Mouse (Mus musculus) neural tube, embryonic 13.5 days (tissue): ENCODE results near the gene Dhx30. TPM values are rescaled to one million over a fixed set of nuclear protein-coding genes. Genes with fewer than 3 reads are reported as not detected.

ENCODE experiments used
- ATAC-seq: fragments of 200-750 bp; cut with Nextera tagmentation; 2 replicates; pipeline ENCODE4 v1.8.0; 2017; ENCODE audit warnings: low read depth, mild to moderate bottlenecking, moderate TSS enrichment, moderate library complexity
- H3K27ac ChIP-seq: fragments of 300-500 bp; sonication (generic); replicated peaks from 2 replicates; pipeline ENCODE4 v1.5.1; 2015; ENCODE audit warnings: moderate library complexity, mild to moderate bottlenecking, inconsistent platforms
- H3K27me3 ChIP-seq: fragments of 300-500 bp; sonication (generic); 2 replicates; pipeline ENCODE4 v1.6.1; 2015; ENCODE audit warnings: mild to moderate bottlenecking, inconsistent platforms
- H3K36me3 ChIP-seq: fragments of 300-500 bp; sonication (generic); 2 replicates; pipeline ENCODE4 v1.6.1; 2015; ENCODE audit warnings: mild to moderate bottlenecking, inconsistent platforms
- H3K4me1 ChIP-seq: fragments of 300-500 bp; sonication (generic); replicated peaks from 2 replicates; pipeline ENCODE4 v1.6.1; 2015; ENCODE audit warnings: inconsistent platforms
- H3K4me2 ChIP-seq: fragments of 300-500 bp; sonication (generic); 2 replicates; pipeline ENCODE4 v1.6.1; 2015; ENCODE audit warnings: inconsistent platforms, mild to moderate bottlenecking, moderate library complexity
- H3K4me3 ChIP-seq: fragments of 300-500 bp; sonication (generic); 2 replicates; pipeline ENCODE4 v1.5.1; 2015; ENCODE audit warnings: mild to moderate bottlenecking, inconsistent platforms
- H3K9ac ChIP-seq: fragments of 300-500 bp; sonication (generic); 2 replicates; pipeline ENCODE4 v1.6.1; 2015; ENCODE audit warnings: moderate library complexity, mild to moderate bottlenecking, inconsistent platforms
- H3K9me3 ChIP-seq: fragments of 300-500 bp; sonication (generic); 2 replicates; pipeline ENCODE4 v1.6.1; 2016; ENCODE audit warnings: inconsistent platforms
- WGBS: fragments of 180-500 bp; shearing (Covaris S2); methylation state at CpG from one replicate; pipeline ENCODE4 v1.1.7; 2015; 5-methylcytosine and 5-hydroxymethylcytosine counted together
- polyA plus RNA-seq: library from polyadenylated mRNA; unstranded; fragments of >200 nt; fragmentation: Nextera tagmentation; extraction: Ambion mirVana; gene quantifications from 2 replicates; pipeline ENCODE4 v1.2.1, GENCODE M21; 2015

Gene Dhx30
- polyA plus RNA-seq, 1 experiment from 2014 or later, result 188 TPM

GRCm38 (mm10) chr9:110054781-110055180, 62.8 kb downstream of the Dhx30 start:
- Histone ChIP-seq H3K27me3 (no peaks in the 10 kb centered on the region), H3K27ac (peak overlapping the region; percentile 93), H3K9me3 (no peaks in the 10 kb centered on the region), H3K36me3 (peaks cover 5% of the 10 kb centered on the region; the same call in 1 of the 2 replicates), H3K4me2 (peak overlapping the region; percentile 65), H3K9ac (peak overlapping the region; percentile 73), H3K4me3 (peak overlapping the region; percentile 44), H3K4me1 (peaks cover 82% of the 10 kb centered on the region)
- 38% methylated on average over 3 of the region's 3 CpGs for WGBS
- no peak for ATAC-seq

DNA sequence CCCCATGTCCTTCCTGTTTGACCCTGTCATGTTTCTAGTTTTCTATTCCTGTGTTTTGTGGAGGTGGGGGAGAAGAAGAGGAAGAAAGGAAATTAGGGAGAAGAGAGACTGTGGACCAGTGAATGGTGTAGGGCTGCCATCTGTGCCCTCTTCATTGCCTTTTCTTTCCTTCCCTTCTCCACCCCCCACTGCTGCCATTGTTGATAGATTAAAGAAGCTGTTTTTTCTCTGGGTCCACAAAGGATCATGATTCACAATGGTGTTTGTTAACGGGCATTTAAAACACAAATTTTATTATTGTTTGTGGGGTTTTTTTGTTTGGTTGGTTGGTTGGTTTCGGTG, 63.6 kb downstream of the Dhx30 start:
- Histone ChIP-seq H3K9ac (peak overlapping the region; percentile 73), H3K4me3 (peak overlapping the region; percentile 44), H3K27me3 (no peaks in the 10 kb centered on the region), H3K36me3 (peaks cover 5% of the 10 kb centered on the region; the same call in 1 of the 2 replicates), H3K4me1 (peaks cover 81% of the 10 kb centered on the region), H3K27ac (peak overlapping the region; percentile 93), H3K9me3 (no peaks in the 10 kb centered on the region), H3K4me2 (peak overlapping the region; percentile 65)
- ATAC-seq, result peak; percentile 65; the same call in 1 of the 2 replicates
- WGBS, result 16% methylated on average over 2 of the region's 2 CpGs

DNA sequence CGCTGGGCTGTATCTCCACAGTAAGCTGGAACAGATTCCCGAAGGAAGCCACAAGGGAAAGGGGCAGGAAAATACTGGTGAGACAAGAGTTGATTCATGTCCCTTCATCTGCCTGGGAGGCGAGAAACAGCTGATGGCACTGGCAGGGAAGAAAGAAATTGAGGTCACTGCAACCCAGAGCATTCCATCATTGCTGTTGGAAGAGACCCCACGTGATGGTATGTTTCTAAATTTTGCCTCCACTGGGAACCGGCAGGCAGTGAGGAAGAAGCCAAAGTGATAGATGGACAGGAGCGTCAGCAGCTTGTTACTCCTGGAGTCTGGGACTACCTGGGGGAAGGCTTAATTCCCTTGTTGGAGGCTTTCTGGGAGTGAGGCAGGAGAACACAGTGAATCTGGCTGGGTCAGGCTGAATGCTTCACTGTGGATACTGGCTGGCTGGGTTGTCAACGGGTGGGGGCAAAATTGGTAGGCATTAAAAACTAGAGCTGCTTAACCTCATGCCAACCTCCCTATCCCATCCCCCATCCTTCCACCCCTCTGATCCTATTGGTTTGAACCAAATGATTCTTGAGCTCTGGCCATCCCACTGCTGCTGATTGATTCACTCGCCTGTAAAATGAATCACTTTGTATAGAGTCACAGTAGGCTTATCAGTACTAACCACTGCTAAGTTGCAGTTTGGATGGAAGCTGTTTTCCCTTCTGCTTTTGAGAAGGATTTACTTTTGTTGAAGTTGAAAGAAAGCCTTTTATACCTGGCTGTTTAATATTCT, 64.1 kb downstream of the Dhx30 start:
- Histone ChIP-seq H3K9me3 (no peaks in the 10 kb centered on the region), H3K36me3 (0 out of 2 replicates have a peak, but pooled peaks cover under 1% of the 10 kb centered on the region), H3K9ac (peak overlapping the region; percentile 73), H3K4me2 (peak overlapping the region; percentile 65), H3K4me3 (peak overlapping the region; percentile 44), H3K27ac (peak overlapping the region; percentile 93), H3K27me3 (no peaks in the 10 kb centered on the region), H3K4me1 (peaks cover 77% of the 10 kb centered on the region)
- peak; percentile 79 for ATAC-seq
- 7% methylated on average over 8 of the region's 8 CpGs for WGBS

DNA sequence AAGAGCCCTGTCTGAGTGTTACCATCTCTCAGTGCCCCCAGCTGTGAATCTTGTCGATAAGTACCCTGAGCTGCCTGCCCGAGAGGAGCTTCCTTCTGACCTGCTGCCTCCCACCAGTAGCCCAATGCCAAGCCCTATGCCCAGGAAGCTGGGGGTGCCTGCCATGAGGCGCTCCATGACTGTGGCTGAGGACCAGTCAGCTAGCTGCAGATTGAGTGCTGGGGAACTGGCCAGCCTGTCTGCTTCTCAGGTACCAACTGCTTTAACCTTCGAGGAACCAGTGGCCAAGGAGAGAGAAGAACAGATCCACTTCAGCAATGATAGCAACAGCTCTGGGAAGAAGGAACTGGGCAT, 64.7 kb downstream of the Dhx30 start:
- Histone ChIP-seq H3K27me3 (no peaks in the 10 kb centered on the region), H3K27ac (peak overlapping the region; percentile 93), H3K4me1 (peaks cover 81% of the 10 kb centered on the region), H3K9ac (peak overlapping the region; percentile 73), H3K4me2 (peak overlapping the region; percentile 65), H3K9me3 (no peaks in the 10 kb centered on the region), H3K36me3 (no peaks in the 10 kb centered on the region), H3K4me3 (peak overlapping the region; percentile 44)
- ATAC-seq, result peak; percentile 24
- 34% methylated on average over 4 of the region's 4 CpGs for WGBS

- H3K4me3 ChIP-seq, result peak overlapping the region; percentile 44
- no peaks in the 10 kb centered on the region for H3K9me3 ChIP-seq
- H3K36me3 ChIP-seq, result no peaks in the 10 kb centered on the region
- peak overlapping the region; percentile 65 for H3K4me2 ChIP-seq
- H3K9ac ChIP-seq, result peak overlapping the region; percentile 73
- 0 out of 2 replicates have a peak, but pooled peaks have one; percentile 9 for ATAC-seq
- peaks cover 77% of the 10 kb centered on the region for H3K4me1 ChIP-seq
- 17% methylated on average over 23 of the region's 23 CpGs for WGBS
- H3K27me3 ChIP-seq, result no peaks in the 10 kb centered on the region
- H3K27ac ChIP-seq, result peak overlapping the region; percentile 93
Measured at GRCm38 (mm10) chr9:110051869-110052661, 65.6 kb downstream of the Dhx30 start.

DNA sequence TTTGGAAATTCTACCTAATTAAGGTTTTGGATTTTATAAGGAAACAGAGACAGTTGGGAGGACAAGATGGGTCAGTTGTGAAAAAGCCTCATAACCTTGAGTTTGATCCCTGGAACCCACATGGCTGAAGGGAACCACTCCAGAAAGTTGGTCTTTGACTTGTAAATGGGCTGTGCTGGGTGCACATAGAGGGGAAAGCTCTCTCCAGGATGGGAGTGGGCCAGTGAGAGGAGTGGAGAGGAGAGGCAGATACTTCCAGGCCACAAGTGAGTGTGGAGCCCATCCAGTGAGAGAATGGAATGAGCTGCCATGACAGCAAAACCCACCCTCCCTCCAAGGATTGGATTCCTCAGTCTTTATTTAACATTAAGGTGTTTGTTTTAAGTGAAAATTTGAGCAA, 66.4 kb downstream of the Dhx30 start:
- peak overlapping the region; percentile 65; the same call in 1 of the 2 replicates for H3K4me2 ChIP-seq
- peak overlapping the region; percentile 93; the same call in 1 of the 2 replicates for H3K27ac ChIP-seq
- no peaks in the 10 kb centered on the region for H3K36me3 ChIP-seq
- H3K9me3 ChIP-seq, result no peaks in the 10 kb centered on the region
- no peak overlapping the region for H3K4me3 ChIP-seq
- peak overlapping the region; percentile 73; the same call in 1 of the 2 replicates for H3K9ac ChIP-seq
- H3K27me3 ChIP-seq, result no peaks in the 10 kb centered on the region
- H3K4me1 ChIP-seq, result peaks cover 72% of the 10 kb centered on the region
- no peak for ATAC-seq

DNA sequence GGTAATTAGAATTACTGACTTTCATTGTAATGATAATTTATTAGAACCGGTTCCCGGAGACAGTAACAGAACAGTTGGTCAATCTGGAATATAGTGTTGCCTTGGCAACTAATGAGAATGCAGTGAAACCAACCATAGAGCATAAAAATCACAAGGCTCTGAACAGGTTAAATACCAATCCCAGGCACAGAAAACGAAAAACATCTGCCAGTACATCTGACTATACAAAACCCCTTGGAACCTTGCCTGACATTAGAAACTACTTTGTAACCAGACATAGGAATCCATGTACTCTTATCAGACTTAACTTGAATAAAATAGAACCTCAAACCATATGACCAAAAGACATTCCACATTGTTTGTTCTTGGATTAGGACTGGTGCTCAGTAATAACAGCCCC, 69.8 kb downstream of the Dhx30 start:
- peak; percentile 72 for ATAC-seq
- 14% methylated on average over 3 of the region's 3 CpGs for WGBS

GRCm38 (mm10) chr9:110047260-110047659, 70.4 kb downstream of the Dhx30 start:
- Histone ChIP-seq H3K4me2 (no peak overlapping the region), H3K4me3 (no peak overlapping the region), H3K36me3 (no peaks in the 10 kb centered on the region), H3K27ac (no peak overlapping the region), H3K9me3 (no peaks in the 10 kb centered on the region), H3K9ac (no peak overlapping the region), H3K4me1 (peaks cover 34% of the 10 kb centered on the region), H3K27me3 (no peaks in the 10 kb centered on the region)
- no peak for ATAC-seq

More for the DNA sequence above, 69.8 kb downstream of the Dhx30 start:
- Histone ChIP-seq H3K4me1 (peaks cover 40% of the 10 kb centered on the region), H3K36me3 (no peaks in the 10 kb centered on the region), H3K9ac (no peak overlapping the region), H3K27ac (no peak overlapping the region; the same call in 1 of the 2 replicates), H3K9me3 (no peaks in the 10 kb centered on the region), H3K4me2 (no peak overlapping the region), H3K27me3 (no peaks in the 10 kb centered on the region), H3K4me3 (no peak overlapping the region)

- Histone ChIP-seq H3K36me3 (no peaks in the 10 kb centered on the region), H3K27ac (no peak overlapping the region), H3K4me1 (peaks cover 20% of the 10 kb centered on the region), H3K4me2 (no peak overlapping the region), H3K4me3 (no peak overlapping the region), H3K9ac (no peak overlapping the region), H3K27me3 (no peaks in the 10 kb centered on the region), H3K9me3 (no peaks in the 10 kb centered on the region)
- no peak for ATAC-seq
Measured at GRCm38 (mm10) chr9:110045763-110046377, 71.8 kb downstream of the Dhx30 start.

DNA sequence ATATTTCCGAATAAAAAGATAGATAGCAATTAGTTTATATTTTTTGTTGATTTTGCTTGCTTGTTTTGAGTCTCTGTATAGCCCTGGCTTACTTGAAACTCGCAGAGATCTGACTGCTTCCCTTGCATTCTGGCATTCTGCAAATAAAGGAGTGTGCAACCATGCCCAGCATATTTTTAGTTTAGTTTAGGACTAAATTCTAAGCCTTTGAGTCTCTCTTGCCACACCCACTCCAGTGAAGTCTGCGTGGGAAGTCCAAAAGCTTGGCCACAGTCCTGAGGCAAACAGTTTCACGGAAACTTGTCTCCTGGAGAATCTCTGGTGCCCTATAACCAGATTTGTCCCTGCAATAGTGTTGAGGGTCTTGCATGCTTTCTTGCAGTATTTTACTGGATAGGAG, 73.3 kb downstream of the Dhx30 start:
- Histone ChIP-seq H3K27me3 (no peaks in the 10 kb centered on the region), H3K4me1 (peaks cover 14% of the 10 kb centered on the region), H3K9ac (no peak overlapping the region), H3K9me3 (no peaks in the 10 kb centered on the region), H3K4me2 (no peak overlapping the region), H3K4me3 (no peak overlapping the region), H3K27ac (no peak overlapping the region), H3K36me3 (peaks cover 5% of the 10 kb centered on the region; the same call in 1 of the 2 replicates)
- 94% methylated on average over 4 of the region's 4 CpGs for WGBS
- ATAC-seq, result no peak

DNA sequence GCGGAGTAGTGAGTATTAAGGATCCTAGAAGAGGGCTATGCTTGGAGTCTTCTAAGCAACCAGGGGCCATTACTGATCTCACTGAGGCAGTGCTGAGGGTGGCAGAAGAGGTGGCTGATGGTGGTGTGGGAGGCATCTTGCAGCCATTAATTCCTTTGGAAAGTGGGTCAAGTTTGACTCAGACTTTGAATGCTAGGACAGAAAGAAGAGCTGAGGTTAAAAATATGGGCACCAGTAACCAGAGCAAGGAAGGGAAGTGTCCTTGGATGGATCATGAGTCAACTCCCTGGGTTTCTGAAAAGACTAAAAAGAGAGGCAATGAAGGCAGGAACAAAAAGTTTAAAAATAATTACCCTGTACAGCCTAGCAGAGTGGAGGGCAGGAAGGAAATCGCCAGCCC, 79.1 kb downstream of the Dhx30 start:
- Histone ChIP-seq H3K36me3 (peaks cover 47% of the 10 kb centered on the region), H3K4me1 (no peaks in the 10 kb centered on the region), H3K27me3 (no peaks in the 10 kb centered on the region), H3K27ac (no peak overlapping the region), H3K4me2 (no peak overlapping the region), H3K4me3 (no peak overlapping the region), H3K9me3 (no peaks in the 10 kb centered on the region), H3K9ac (no peak overlapping the region)
- ATAC-seq, result no peak
- WGBS, result 97% methylated on average over 2 of the region's 2 CpGs

DNA sequence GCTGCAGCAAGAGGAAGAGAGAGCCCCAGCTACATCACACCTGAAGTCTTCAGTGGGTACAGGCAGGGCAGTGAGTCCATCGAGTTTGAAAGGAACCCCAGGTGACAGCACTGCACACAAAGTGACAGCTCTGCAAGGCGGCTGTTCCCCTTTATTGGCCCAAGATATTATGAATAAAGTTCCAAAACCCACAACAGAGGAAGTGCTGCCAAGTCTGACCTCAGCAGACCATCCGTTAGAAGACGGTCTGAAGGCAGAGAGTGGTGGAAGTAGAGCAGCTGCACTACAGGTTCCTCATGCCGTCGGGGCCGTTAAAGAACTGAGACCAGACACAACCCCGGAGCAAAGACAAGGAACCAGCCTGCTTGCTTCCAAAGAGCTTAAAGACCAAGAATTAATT, 79.7 kb downstream of the Dhx30 start:
- H3K9ac ChIP-seq, result no peak overlapping the region
- H3K4me3 ChIP-seq, result no peak overlapping the region
- peaks cover 47% of the 10 kb centered on the region for H3K36me3 ChIP-seq
- no peaks in the 10 kb centered on the region for H3K4me1 ChIP-seq
- H3K27ac ChIP-seq, result no peak overlapping the region
- 95% methylated on average over 8 of the region's 8 CpGs for WGBS
- H3K27me3 ChIP-seq, result no peaks in the 10 kb centered on the region
- H3K4me2 ChIP-seq, result no peak overlapping the region
- no peaks in the 10 kb centered on the region for H3K9me3 ChIP-seq
- ATAC-seq, result no peak
